Mouse (Mus musculus): ENCODE data around the gene Tmem132d.

- TF ChIP-seq CTCF (IDR thresholded peaks at IDR 0.05; ENCODE audit: insufficient read depth, low read length) (no peak), POLR2A (IDR thresholded peaks at IDR 0.05; ENCODE audit: borderline replicate concordance, extremely low read depth, low read depth, low read length) (no peak)
Observed at GRCm38 (mm10) chr5:128360946-128361675, 71.8 kb downstream of the Tmem132d start.
